Mouse (Mus musculus): Measurements from ENCODE around the gene Cd72.

DNA sequence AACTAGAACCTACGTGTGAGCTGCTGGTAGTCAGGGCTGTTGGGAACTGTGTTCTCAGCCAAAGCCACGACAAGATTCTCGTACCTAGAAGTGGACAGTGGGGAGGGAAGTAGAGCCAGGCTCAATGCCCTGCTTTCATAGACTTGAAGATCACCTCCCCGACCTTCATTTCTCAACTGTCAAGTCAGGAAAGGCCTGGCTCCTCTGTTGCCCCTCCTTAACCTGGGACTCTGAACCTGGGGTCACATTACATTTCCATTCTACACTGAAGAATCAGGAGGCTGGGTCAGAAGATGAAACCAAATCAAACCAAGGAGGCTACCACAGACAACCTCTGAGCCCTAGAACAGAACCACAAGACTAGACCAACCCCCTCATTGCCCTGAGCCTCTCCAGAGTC, 43.5 kb upstream of the Cd72 start:
- TF ChIP-seq CTCF (IDR thresholded peaks at IDR 0.05; ENCODE audit: low read depth, low read length) = no peak
- no peak for TF ChIP-seq EP300 (IDR thresholded peaks at IDR 0.05; ENCODE audit: insufficient read depth, low read depth, low read length)

Measured in ES-Bruce4 (cell line).